Mouse (Mus musculus) spleen, adult 2 months (tissue): Measurements from ENCODE around the gene Jtb.

Source experiments
- CTCF ChIP-seq: fragments of 200-500 bp; IDR thresholded peaks from 2 replicates; pipeline ENCODE4 v1.5.1; 2011; ENCODE audit warnings: mild to moderate bottlenecking, inconsistent platforms; ENCODE audit not compliant: insufficient read depth, insufficient read length, insufficient replicate concordance; ENCODE audit errors: extremely low read depth
- POLR2A ChIP-seq: fragments of 200-500 bp; IDR thresholded peaks from 2 replicates; pipeline ENCODE4 v1.6.1; 2011; ENCODE audit warnings: low read depth, low read length, inconsistent platforms

GRCm38 (mm10) chr3:90272170-90272569, 40.8 kb downstream of the Jtb start:
- TF ChIP-seq CTCF (no peak), POLR2A (no peak)
